ENCODE assay signal across 7 mouse cellular contexts in the genomic region with DNA sequence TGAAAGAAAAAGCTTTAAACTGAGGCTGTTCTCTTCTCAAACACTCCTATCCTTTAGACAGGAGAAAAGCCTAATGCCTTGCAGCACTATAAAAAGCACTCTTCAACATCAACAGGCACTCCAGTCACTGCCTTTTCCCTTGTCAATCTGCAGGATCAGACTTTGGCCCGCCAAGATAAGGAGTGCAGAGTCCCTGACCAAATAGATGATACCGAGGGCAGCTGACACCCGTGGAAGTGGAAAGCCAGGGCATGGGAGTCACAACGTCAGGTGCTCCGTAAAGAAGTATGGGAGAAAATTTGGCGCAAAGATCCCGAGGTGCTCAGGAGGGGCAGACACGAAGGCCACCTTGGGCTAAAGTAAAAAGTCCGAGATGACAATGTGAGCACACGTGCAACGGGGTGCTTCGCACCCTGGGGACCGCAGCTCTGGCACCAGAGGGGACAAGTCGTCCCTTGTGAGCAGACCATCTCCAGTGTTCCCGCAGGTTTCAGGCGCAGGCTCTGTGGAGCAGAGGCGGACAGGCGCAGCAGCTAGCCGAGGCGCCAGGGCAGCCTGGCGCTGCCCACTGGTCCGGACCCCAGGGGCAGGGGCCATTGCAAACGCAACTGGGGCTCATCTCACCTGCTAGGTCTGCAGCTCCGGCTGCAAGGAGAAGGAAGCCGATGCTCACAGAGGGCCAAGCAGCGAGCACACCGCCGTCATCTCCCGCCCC. TPM values are rescaled to one million over a fixed set of nuclear protein-coding genes. Genes with fewer than 3 reads are reported as not detected.
DNase-seq lines count a peak whose midpoint lies in the region; ATAC-seq and TF ChIP-seq lines count a peak whose summit lies in the region.

No protein-coding gene starts in this region.

- H3K9me3 ChIP-seq in lung, embryonic 15.5 days: no peaks in the 10 kb centered on the region
- no peaks in the 10 kb centered on the region for H3K9me3 ChIP-seq in heart, postnatal 0 days (replicated peaks; ENCODE audit: control insufficient read depth, low read length)
- H3K9me3 ChIP-seq in liver, embryonic 15.5 days (replicated peaks): no peaks in the 10 kb centered on the region
- no peaks in the 10 kb centered on the region for H3K9me3 ChIP-seq in stomach, embryonic 16.5 days (replicated peaks; ENCODE audit: control insufficient read depth, low read length)

- peak overlapping the region; percentile 42 for H3K9ac ChIP-seq in lung, embryonic 15.5 days
- H3K9ac ChIP-seq in heart, postnatal 0 days (replicated peaks; ENCODE audit: low read depth, low read length): peak overlapping the region; percentile 48; the same call in 1 of the 2 replicates
- H3K9ac ChIP-seq in liver, embryonic 15.5 days: peak overlapping the region; percentile 74
- peak overlapping the region; percentile 73 for H3K9ac ChIP-seq in stomach, embryonic 16.5 days (ENCODE audit: low read length)

- WGBS in lung, embryonic 15.5 days: 1% methylated on average over 29 of the region's 29 CpGs
- WGBS in heart, postnatal 0 days: 2% methylated on average over 29 of the region's 29 CpGs
- WGBS in liver, embryonic 15.5 days (ENCODE audit: insufficient replicate concordance): under 1% methylated on average over 29 of the region's 29 CpGs
- 2% methylated on average over 29 of the region's 29 CpGs for WGBS in stomach, embryonic 16.5 days

- no peak for TF ChIP-seq POLR2A in cortical plate, adult 2 months (IDR thresholded peaks at IDR 0.05; ENCODE audit: extremely low read depth, insufficient read depth, low read length)

- no peak for DNase-seq in lung, postnatal 14 days
- no peak for DNase-seq in heart, postnatal 0 days (ENCODE audit: low spot score)

- H3K36me3 ChIP-seq in lung, embryonic 15.5 days: no peaks in the 10 kb centered on the region
- no peaks in the 10 kb centered on the region for H3K36me3 ChIP-seq in heart, postnatal 0 days (replicated peaks; ENCODE audit: control insufficient read depth, insufficient read depth, low read length)
- H3K36me3 ChIP-seq in liver, embryonic 15.5 days (replicated peaks): peaks cover 12% of the 10 kb centered on the region
- no peaks in the 10 kb centered on the region for H3K36me3 ChIP-seq in stomach, embryonic 16.5 days (ENCODE audit: control insufficient read depth, insufficient read depth, low read length)

- no peak for TF ChIP-seq EP300 in heart, postnatal 0 days (IDR thresholded peaks at IDR 0.05; ENCODE audit: low read depth)

- ATAC-seq in lung, embryonic 15.5 days (ENCODE audit: borderline replicate concordance, extremely low read depth, low FRiP score, low TSS enrichment): peak; percentile 54; the same call in 1 of the 2 replicates
- ATAC-seq in heart, postnatal 0 days (ENCODE audit: insufficient read depth, low read depth): peak; percentile 19
- ATAC-seq in liver, embryonic 15.5 days (ENCODE audit: insufficient read depth): no peak; the same call in none of the 2 replicates
- ATAC-seq in stomach, embryonic 16.5 days (ENCODE audit: insufficient read depth, low FRiP score): no peak
- no peak; the same call in 1 of the 2 replicates for ATAC-seq in megakaryocyte progenitor cell, adult 5-6 weeks (replicated peaks; ENCODE audit: poor library complexity)

- H3K4me2 ChIP-seq in lung, embryonic 15.5 days: peak overlapping the region; percentile 89
- peak overlapping the region; percentile 93 for H3K4me2 ChIP-seq in heart, postnatal 0 days (ENCODE audit: low read depth, low read length)
- H3K4me2 ChIP-seq in liver, embryonic 15.5 days: peak overlapping the region; percentile 99
- H3K4me2 ChIP-seq in stomach, embryonic 16.5 days (ENCODE audit: low read depth, low read length): peak overlapping the region; percentile 99

- H3K27ac ChIP-seq in lung, embryonic 15.5 days: peak overlapping the region; percentile 21
- no peak overlapping the region; the same call in 1 of the 2 replicates for H3K27ac ChIP-seq in cortical plate, adult 2 months (ENCODE audit: insufficient read depth, low read length)
- H3K27ac ChIP-seq in heart, postnatal 0 days (ENCODE audit: low read depth): peak overlapping the region; percentile 64
- H3K27ac ChIP-seq in liver, embryonic 15.5 days (replicated peaks): peak overlapping the region; percentile 88
- no peak overlapping the region for H3K27ac ChIP-seq in stomach, embryonic 16.5 days (ENCODE audit: low read length)

- H3K4me3 ChIP-seq in lung, embryonic 15.5 days: peak overlapping the region; percentile 60
- peak overlapping the region; percentile 83 for H3K4me3 ChIP-seq in cortical plate, adult 2 months (ENCODE audit: insufficient read depth, low read length)
- H3K4me3 ChIP-seq in heart, postnatal 0 days (ENCODE audit: low read depth, low read length): peak overlapping the region; percentile 62
- peak overlapping the region; percentile 75 for H3K4me3 ChIP-seq in liver, embryonic 15.5 days (replicated peaks)
- H3K4me3 ChIP-seq in stomach, embryonic 16.5 days (replicated peaks; ENCODE audit: low read length): peak overlapping the region; percentile 76

- H3K27me3 ChIP-seq in lung, embryonic 15.5 days: no peaks in the 10 kb centered on the region
- no peaks in the 10 kb centered on the region for H3K27me3 ChIP-seq in heart, postnatal 0 days (ENCODE audit: control insufficient read depth, insufficient read depth, low read length)
- H3K27me3 ChIP-seq in liver, embryonic 15.5 days: 0 out of 2 replicates have a peak, but pooled peaks cover 4% of the 10 kb centered on the region
- H3K27me3 ChIP-seq in stomach, embryonic 16.5 days (ENCODE audit: control insufficient read depth, insufficient read depth, low read length): no peaks in the 10 kb centered on the region

- TF ChIP-seq CTCF in cortical plate, adult 2 months (IDR thresholded peaks at IDR 0.05; ENCODE audit: extremely low read depth, insufficient read depth, low read length): no peak
- TF ChIP-seq CTCF in heart, postnatal 0 days (IDR thresholded peaks at IDR 0.05; ENCODE audit: low read depth): no peak

- H3K4me1 ChIP-seq in lung, embryonic 15.5 days: peaks cover 7% of the 10 kb centered on the region
- peaks cover 2% of the 10 kb centered on the region; the same call in 1 of the 2 replicates for H3K4me1 ChIP-seq in cortical plate, adult 2 months (ENCODE audit: control insufficient read depth, insufficient read depth, low read length)
- H3K4me1 ChIP-seq in heart, postnatal 0 days (ENCODE audit: control insufficient read depth, insufficient read depth): peaks cover 8% of the 10 kb centered on the region; the same call in 1 of the 2 replicates
- peaks cover 29% of the 10 kb centered on the region for H3K4me1 ChIP-seq in liver, embryonic 15.5 days (replicated peaks)
- no peaks in the 10 kb centered on the region for H3K4me1 ChIP-seq in stomach, embryonic 16.5 days (ENCODE audit: control insufficient read depth, insufficient read depth, low read length)

RNA-seq across cellular contexts. Expression of gene Gpr155, which starts 0.6 kb away (rescaled TPM):
- polyA plus RNA-seq in lung, embryonic 15.5 days (2015; fragmentation: Nextera tagmentation; extraction: Ambion mirVana): 6.3 and 6.4 TPM in 2 replicates
- polyA plus RNA-seq in cortical plate, adult 2 months (2012; rRNA removed): 25.9 and 26.6 TPM in 2 replicates
- 11.3 and 19.0 TPM in 2 replicates for total RNA-seq in heart, postnatal 0 days (2014; rRNA removed; ENCODE audit: low replicate concordance)
- polyA plus RNA-seq in heart, postnatal 0 days (2015; fragmentation: Nextera tagmentation; extraction: Ambion mirVana): 6.8 and 8.5 TPM in 2 replicates
- polyA plus RNA-seq in liver, embryonic 15.5 days (2015; fragmentation: Nextera tagmentation; extraction: Ambion mirVana): 6.4 and 7.3 TPM in 2 replicates
- polyA plus RNA-seq in stomach, embryonic 16.5 days (2015; fragmentation: Nextera tagmentation; extraction: Ambion mirVana): 6.5 and 7.7 TPM in 2 replicates
- 1.0 and 1.1 TPM in 2 replicates for total RNA-seq in megakaryocyte progenitor cell, adult 5-6 weeks (2015)
- total RNA-seq in megakaryocyte progenitor cell, adult 5-6 weeks (2017): 1.8 and 2.9 TPM in 2 replicates

Comparison
In these comparisons a context has a peak if more than half of its experiments do, and no peak if none do; other contexts are left out.
1. ATAC-seq: peak in lung, embryonic 15.5 days (single experiment) and heart, postnatal 0 days (single experiment); none in liver, embryonic 15.5 days (single experiment), stomach, embryonic 16.5 days (single experiment) and megakaryocyte progenitor cell, adult 5-6 weeks (single experiment).
2. H3K27ac ChIP-seq: peak in lung, embryonic 15.5 days (single experiment), heart, postnatal 0 days (single experiment) and liver, embryonic 15.5 days (single experiment); none in cortical plate, adult 2 months (single experiment) and stomach, embryonic 16.5 days (single experiment).
3. Peak in every context shown above with its lines, with median percentiles within 50 percentile points of each other: H3K4me2 ChIP-seq, H3K4me3 ChIP-seq and H3K9ac ChIP-seq.